Mouse (Mus musculus) monocyte, adult 5-6 weeks (primary cell): ENCODE measurements around the gene Kdm5c. TPM values are rescaled to one million over a fixed set of nuclear protein-coding genes. Genes with fewer than 3 reads are reported as not detected.
A peak's percentile ranks its signal among the peaks of the same experiment; 100 is the strongest.
"Not testable (repeated sequence)": the region's sequence is repeated elsewhere in the genome, so short reads cannot be mapped to it uniquely, and the experiment has no call there.

Experiments
- ATAC-seq: fragments of 153-309, 156-312 bp; replicated peaks from 2 replicates; pipeline ENCODE4 v1.8.0; 2017; ENCODE audit warnings: mild to moderate bottlenecking; ENCODE audit not compliant: low TSS enrichment, insufficient number of reproducible peaks, severe bottlenecking, poor library complexity, low FRiP score
- total RNA-seq: library from RNA; stranded (forward); fragments of 200-1000, 200-491, 200-594 nt; gene quantifications from 3 replicates; pipeline ENCODE4 v1.2.3, GENCODE M21; 2017

Kdm5c gene
- total RNA-seq, 1 experiment from 2014 or later, result 36.0 TPM

GRCm38 (mm10) chrX:152271189-152271588 is 38.4 kb downstream of the Kdm5c start:
- ATAC-seq, result no peak

- no peak for ATAC-seq
These were observed 46.6 kb downstream of the Kdm5c start for GRCm38 (mm10) chrX:152279384-152279783.

GRCm38 (mm10) chrX:152284746-152285145 is 51.9 kb downstream of the Kdm5c start:
- ATAC-seq, result no peak

GRCm38 (mm10) chrX:152287026-152287425 is 54.2 kb downstream of the Kdm5c start:
- ATAC-seq, result not testable (repeated sequence)

- ATAC-seq, result no peak
These were observed 73.4 kb downstream of the Kdm5c start for GRCm38 (mm10) chrX:152306224-152306623.

GRCm38 (mm10) chrX:152307371-152307770 is 74.6 kb downstream of the Kdm5c start:
- ATAC-seq, result no peak

- ATAC-seq, result no peak
These were observed 75.1 kb downstream of the Kdm5c start for GRCm38 (mm10) chrX:152307942-152308341.

- ATAC-seq, result no peak
These were observed 87.7 kb downstream of the Kdm5c start for GRCm38 (mm10) chrX:152320535-152320934.

GRCm38 (mm10) chrX:152322776-152323175 is 90.0 kb downstream of the Kdm5c start:
- 0 out of 2 replicates have a peak, but pooled peaks have one; percentile 43 for ATAC-seq

- no peak for ATAC-seq
These were observed 90.8 kb downstream of the Kdm5c start for GRCm38 (mm10) chrX:152323584-152323983.

Other genes with a start within 250 kb of the Kdm5c start
- gene Hsd17b10, start 231.2 kb upstream of the Kdm5c start, total RNA-seq, result 42.7 to 58.8 TPM (median 44.5 TPM) in 3 replicates
- 0.95 to 1.5 TPM in 2 of 3 replicates, not detected in the other for gene Ribc1, start 216.7 kb upstream of the Kdm5c start, total RNA-seq
- gene Smc1a, start 216.6 kb upstream of the Kdm5c start, total RNA-seq, result 147 to 201 TPM (median 184 TPM) in 3 replicates
- 1.8 to 6.0 TPM (median 3.0 TPM) in 3 replicates for gene Iqsec2, start 88.8 kb upstream of the Kdm5c start, total RNA-seq
- 0.64 to 2.5 TPM in 2 of 3 replicates, not detected in the other for gene Kantr, start 94.5 kb downstream of the Kdm5c start, total RNA-seq
- 30.1 to 44.1 TPM (median 32.0 TPM) in 3 replicates for gene Tspyl2, start 109.4 kb downstream of the Kdm5c start, total RNA-seq
- gene Gpr173, start 135.7 kb downstream of the Kdm5c start, total RNA-seq, result not detected in 3 replicates